Mouse (Mus musculus) stomach, postnatal 0 days (tissue): Measurements from ENCODE around the gene C1ra. TPM values are rescaled to one million over a fixed set of nuclear protein-coding genes. Genes with fewer than 3 reads are reported as not detected.
"Not testable (repeated sequence)": the region's sequence is repeated elsewhere in the genome, so short reads cannot be mapped to it uniquely, and the experiment has no call there.

Source experiments
- ATAC-seq: fragments of 200-750 bp; cut with Nextera tagmentation; 2 replicates; pipeline ENCODE4 v1.8.0; 2017; ENCODE audit not compliant: low FRiP score, low TSS enrichment
- DNase-seq: peaks from one replicate; pipeline ENCODE4 v3.0.0-alpha.2; 2016; ENCODE audit warnings: low spot score
- H3K27ac ChIP-seq: fragments of 300-500 bp; sonication (generic); replicated peaks from 2 replicates; pipeline ENCODE4 v1.5.1; 2014; ENCODE audit warnings: mild to moderate bottlenecking, control low read depth
- H3K27me3 ChIP-seq: fragments of 300-500 bp; sonication (generic); 2 replicates; pipeline ENCODE4 v1.6.1; 2014; ENCODE audit warnings: low read length; ENCODE audit not compliant: control insufficient read depth, insufficient read depth
- H3K36me3 ChIP-seq: fragments of 300-500 bp; sonication (generic); 2 replicates; pipeline ENCODE4 v1.6.1; 2014; ENCODE audit warnings: low read length, mixed read lengths; ENCODE audit not compliant: control insufficient read depth, insufficient read depth
- H3K4me1 ChIP-seq: fragments of 300-500 bp; sonication (generic); replicated peaks from 2 replicates; pipeline ENCODE4 v1.6.1; 2014; ENCODE audit warnings: antibody characterized with exemption; ENCODE audit not compliant: control insufficient read depth, insufficient read depth
- H3K4me2 ChIP-seq: fragments of 300-500 bp; sonication (generic); replicated peaks from 2 replicates; pipeline ENCODE4 v1.6.1; 2014; ENCODE audit warnings: low read depth, mild to moderate bottlenecking, control low read depth, moderate library complexity
- H3K4me3 ChIP-seq: fragments of 300-500 bp; sonication (generic); 2 replicates; pipeline ENCODE4 v1.5.1; 2014; ENCODE audit warnings: low read depth, low read length, control low read depth
- H3K9ac ChIP-seq: fragments of 300-500 bp; sonication (generic); 2 replicates; pipeline ENCODE4 v1.6.1; 2014; ENCODE audit warnings: mild to moderate bottlenecking, low read length, control low read depth, mixed read lengths
- H3K9me3 ChIP-seq: fragments of 300-500 bp; sonication (generic); 2 replicates; pipeline ENCODE4 v1.6.1; 2016; ENCODE audit warnings: low read length; ENCODE audit not compliant: control insufficient read depth
- CTCF ChIP-seq: IDR thresholded peaks from 2 replicates; pipeline ENCODE4 v1.5.1; 2016; ENCODE audit warnings: antibody characterized with exemption, low read depth, mild to moderate bottlenecking, moderate library complexity
- EP300 ChIP-seq: optimal IDR thresholded peaks from 2 replicates; pipeline ENCODE3; 2016; ENCODE audit warnings: antibody characterized with exemption
- WGBS: fragments of 180-500 bp; shearing (Covaris S2); extraction: QIAGEN DNeasy Blood & Tissue Kit; methylation state at CpG from one replicate; pipeline ENCODE4 v1.1.7; 2014; 5-methylcytosine and 5-hydroxymethylcytosine counted together
- polyA plus RNA-seq: library from polyadenylated mRNA; unstranded; fragments of >200 nt; fragmentation: Nextera tagmentation; extraction: Ambion mirVana; gene quantifications from 2 replicates; pipeline ENCODE4 v1.2.1, GENCODE M21; 2015

The C1ra gene
- polyA plus RNA-seq, 1 experiment from 2014 or later, result 15.0 TPM

DNA sequence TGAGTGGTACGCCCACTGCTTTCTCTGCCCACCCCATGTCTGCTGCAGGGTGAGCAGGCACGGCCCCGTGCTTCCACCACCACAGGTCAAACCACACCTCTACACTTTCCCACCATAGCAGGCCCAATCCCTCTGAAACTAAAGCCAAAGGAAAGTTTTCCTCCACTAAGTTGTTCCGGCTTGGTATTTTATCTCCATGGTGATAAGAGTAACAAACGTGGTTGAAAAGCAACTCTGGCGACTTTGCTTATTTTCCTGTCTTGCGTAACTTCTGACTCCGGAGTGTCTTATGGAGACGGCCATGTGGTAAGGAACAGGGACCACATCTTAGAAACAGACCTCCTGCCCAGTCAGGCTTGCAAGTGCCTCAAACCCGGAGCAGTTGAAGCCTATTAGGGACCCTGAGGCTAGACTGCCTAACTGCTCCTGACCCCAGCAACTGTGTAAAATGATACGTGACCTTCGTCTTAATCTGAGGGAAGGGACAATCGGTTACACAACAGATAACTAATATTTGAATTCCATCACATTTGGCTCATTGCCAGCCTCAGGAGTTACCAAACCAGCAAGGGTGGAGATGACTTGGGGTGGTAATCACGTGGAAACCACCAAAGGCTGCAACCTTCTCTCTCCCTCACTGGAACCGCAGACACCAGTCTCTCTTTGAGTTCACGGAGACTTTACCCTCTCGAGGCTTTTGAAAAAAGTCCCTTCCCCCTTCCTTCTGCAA lies 34.1 kb upstream of the C1ra start:
- DNase-seq (peak; percentile 69), ATAC-seq (peak; percentile 73)
- Histone ChIP-seq H3K9me3 (no peaks in the 10 kb centered on the region), H3K27ac (peak overlapping the region; percentile 79), H3K36me3 (no peaks in the 10 kb centered on the region), H3K4me1 (no peaks in the 10 kb centered on the region), H3K9ac (no peak overlapping the region), H3K27me3 (no peaks in the 10 kb centered on the region), H3K4me3 (no peak overlapping the region), H3K4me2 (peak overlapping the region; percentile 25; the same call in 1 of the 2 replicates)
- no peak for TF ChIP-seq CTCF
- TF ChIP-seq EP300, result no peak
- 32% methylated on average over 17 of the region's 17 CpGs for WGBS

- Histone ChIP-seq H3K4me3 (no peak overlapping the region), H3K36me3 (no peaks in the 10 kb centered on the region), H3K27ac (no peak overlapping the region), H3K4me1 (no peaks in the 10 kb centered on the region), H3K27me3 (no peaks in the 10 kb centered on the region), H3K4me2 (no peak overlapping the region), H3K9me3 (no peaks in the 10 kb centered on the region), H3K9ac (no peak overlapping the region)
- DNase-seq, result no peak
- no peak for TF ChIP-seq EP300
- TF ChIP-seq CTCF, result no peak
- WGBS, result 66% methylated on average over 3 of the region's 3 CpGs
- ATAC-seq, result 0 out of 2 replicates have a peak, but pooled peaks have one; percentile 1
Measured at GRCm38 (mm10) chr6:124478874-124479572, 33.2 kb upstream of the C1ra start.

- no peaks in the 10 kb centered on the region for H3K36me3 ChIP-seq
- no peak overlapping the region for H3K4me2 ChIP-seq
- DNase-seq, result no peak
- H3K9ac ChIP-seq, result no peak overlapping the region
- TF ChIP-seq CTCF (no peak), EP300 (no peak)
- ATAC-seq, result peak; percentile 9; the same call in 1 of the 2 replicates
- no peaks in the 10 kb centered on the region for H3K9me3 ChIP-seq
- H3K27me3 ChIP-seq, result no peaks in the 10 kb centered on the region
- 75% methylated on average over 3 of the region's 3 CpGs for WGBS
- H3K4me3 ChIP-seq, result no peak overlapping the region
- no peaks in the 10 kb centered on the region for H3K4me1 ChIP-seq
- no peak overlapping the region for H3K27ac ChIP-seq
Measured at GRCm38 (mm10) chr6:124479573-124479930, 32.7 kb upstream of the C1ra start.

GRCm38 (mm10) chr6:124480295-124480694 lies 31.9 kb upstream of the C1ra start:
- no peaks in the 10 kb centered on the region for H3K4me1 ChIP-seq
- H3K9ac ChIP-seq, result no peak overlapping the region
- WGBS, result 62% methylated on average over 4 of the region's 4 CpGs
- no peaks in the 10 kb centered on the region for H3K9me3 ChIP-seq
- peak; percentile 75 for TF ChIP-seq CTCF
- no peak for TF ChIP-seq EP300
- ATAC-seq (no peak), DNase-seq (no peak)
- no peak overlapping the region for H3K4me2 ChIP-seq
- no peak overlapping the region for H3K4me3 ChIP-seq
- no peak overlapping the region for H3K27ac ChIP-seq
- no peaks in the 10 kb centered on the region for H3K36me3 ChIP-seq
- H3K27me3 ChIP-seq, result no peaks in the 10 kb centered on the region

GRCm38 (mm10) chr6:124481571-124481970 lies 30.6 kb upstream of the C1ra start:
- H3K4me3 ChIP-seq, result no peak overlapping the region
- H3K36me3 ChIP-seq, result no peaks in the 10 kb centered on the region
- ATAC-seq (no peak), DNase-seq (peak; percentile 70)
- H3K4me2 ChIP-seq, result no peak overlapping the region
- no peaks in the 10 kb centered on the region for H3K27me3 ChIP-seq
- TF ChIP-seq CTCF (peak; percentile 78), EP300 (no peak)
- H3K9me3 ChIP-seq, result no peaks in the 10 kb centered on the region
- no peaks in the 10 kb centered on the region for H3K4me1 ChIP-seq
- H3K9ac ChIP-seq, result no peak overlapping the region
- H3K27ac ChIP-seq, result no peak overlapping the region
- WGBS, result 27% methylated on average over 6 of the region's 6 CpGs

GRCm38 (mm10) chr6:124483831-124484230 lies 28.4 kb upstream of the C1ra start:
- 85% methylated on average over 3 of the region's 3 CpGs for WGBS

More at GRCm38 (mm10) chr6:124483831-124484230, 28.4 kb upstream of the C1ra start:
- H3K36me3 ChIP-seq, H3K27me3 ChIP-seq, H3K4me3 ChIP-seq, ATAC-seq, H3K9me3 ChIP-seq, DNase-seq, H3K4me1 ChIP-seq, H3K4me2 ChIP-seq, H3K27ac ChIP-seq, H3K9ac ChIP-seq: not testable (repeated sequence)
